Mouse (Mus musculus): ENCODE measurements at regions not wholly inside any gene's neighbourhood (a gene's known extent, or its start where the extent isn't known, plus 50 kb on each side); places are given as distances from the start of the nearest gene placed in this dataset.
"Not testable (repeated sequence)": the region's sequence is repeated elsewhere in the genome, so short reads cannot be mapped to it uniquely, and the experiment has no call there.

DNA sequence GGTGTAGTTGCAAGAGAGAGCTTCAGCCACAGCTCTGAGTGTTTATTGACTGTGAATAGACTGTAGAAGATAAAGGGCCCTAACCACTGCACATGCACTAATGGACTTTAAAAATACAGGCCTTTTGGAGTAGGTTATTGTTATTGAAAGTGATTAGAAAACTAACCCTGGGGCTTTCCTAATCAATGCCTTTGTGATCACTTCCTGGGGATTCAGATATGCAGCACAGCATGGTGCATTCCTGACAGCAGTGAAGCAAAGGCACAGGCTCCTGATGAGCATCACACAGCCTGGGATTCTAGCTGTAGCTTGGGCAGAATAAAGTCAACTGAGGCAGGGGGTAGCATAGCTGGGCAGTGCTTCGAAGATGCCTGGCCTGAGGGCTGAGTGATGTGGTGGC is 87.3 kb downstream of the Gm11077 start:
- no peak for DNase-seq

DNA sequence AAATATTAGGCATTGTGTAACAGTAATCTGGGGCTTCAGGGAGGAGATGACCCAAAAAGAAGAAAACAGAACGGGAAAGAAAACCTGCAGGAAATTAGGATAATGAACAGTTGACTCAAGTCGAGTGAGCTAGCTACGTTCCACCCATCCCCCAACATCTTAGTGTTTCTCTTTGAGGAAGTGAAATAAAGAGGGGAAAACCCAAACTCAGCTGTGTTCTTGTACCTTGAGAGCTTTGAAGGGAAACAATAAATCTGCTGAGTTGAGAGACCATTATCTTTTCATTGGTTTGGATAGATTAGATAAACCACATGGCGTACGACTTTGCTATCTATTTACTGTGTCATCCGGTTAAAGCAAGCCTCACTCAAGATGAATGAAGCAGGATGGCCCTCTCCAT is 87.7 kb downstream of the Gm11077 start:
- no peak for DNase-seq

DNA sequence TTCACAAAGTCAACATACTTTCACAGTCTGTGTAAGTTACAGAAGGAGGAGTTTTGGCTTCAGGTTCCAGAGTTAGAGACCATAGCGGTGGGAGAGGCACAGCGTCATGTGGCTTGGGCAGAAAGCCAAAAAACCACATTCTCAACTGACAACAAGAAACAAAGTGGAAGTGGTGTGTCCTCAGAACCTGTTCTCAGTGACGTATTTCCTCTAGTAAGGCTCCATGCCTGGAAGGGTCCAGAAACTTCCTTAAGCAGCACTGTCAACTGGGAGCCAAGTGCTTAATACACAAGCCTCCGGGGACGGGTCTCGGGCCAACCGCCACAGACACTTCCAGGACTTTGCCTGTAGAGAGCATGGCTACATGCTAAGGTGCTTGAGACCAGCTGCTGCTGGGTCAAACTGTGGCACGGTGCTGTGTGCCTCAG is 90.4 kb downstream of the Gm11077 start:
- peak; percentile 22 for DNase-seq

DNA sequence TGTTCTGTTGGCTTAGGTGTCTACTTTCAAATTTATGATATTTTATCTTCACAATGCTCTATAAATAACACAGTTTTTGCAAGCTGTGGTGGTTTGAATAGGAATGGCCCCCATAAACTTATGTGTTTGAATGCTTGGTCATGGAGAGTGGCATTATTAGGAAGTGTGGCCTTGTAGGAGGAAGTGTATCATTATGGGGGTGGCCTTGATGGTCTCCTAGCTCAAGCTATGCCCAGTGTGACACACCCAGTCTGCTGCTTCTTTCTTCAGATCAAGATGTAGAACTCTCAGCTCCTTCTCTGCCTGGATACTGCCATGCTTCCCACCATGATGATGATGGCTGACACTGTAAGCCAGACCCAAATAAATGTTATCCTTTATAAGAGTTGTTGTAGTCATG is 97.4 kb downstream of the Gm11077 start:
- no peak for DNase-seq

GRCm38 (mm10) chr6:140827651-140828050 is 98.6 kb downstream of the Gm11077 start:
- DNase-seq, result no peak

GRCm38 (mm10) chr6:140843292-140843991 is 114.4 kb downstream of the Gm11077 start:
- no peak for DNase-seq

GRCm38 (mm10) chr6:140847165-140847564 is 118.1 kb downstream of the Gm11077 start:
- no peak for DNase-seq

DNA sequence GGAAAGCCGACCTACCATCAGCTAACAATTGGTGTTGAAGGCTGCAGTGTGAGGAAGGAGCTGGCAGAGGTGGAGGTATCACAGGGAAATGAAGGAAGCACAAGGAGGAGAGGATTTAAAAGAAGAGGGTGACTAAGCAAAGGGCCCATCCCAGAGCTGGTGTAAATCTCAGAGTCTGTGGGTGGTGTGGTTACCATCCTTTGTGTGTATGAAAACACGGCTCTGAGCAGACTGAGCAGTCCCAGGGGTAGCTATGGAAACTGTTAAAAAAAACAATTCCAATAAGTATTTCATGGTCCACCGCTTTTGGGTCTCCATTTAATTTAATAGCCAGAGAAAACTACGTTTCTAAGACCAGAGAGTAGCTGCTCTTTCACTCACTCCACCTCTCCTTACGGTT is 123.3 kb downstream of the Gm11077 start:
- DNase-seq, result no peak

GRCm38 (mm10) chr6:140853508-140853907 is 124.4 kb downstream of the Gm11077 start:
- peak; percentile 70 for DNase-seq

- DNase-seq, result peak; percentile 15
Observed at GRCm38 (mm10) chr6:140854691-140855090, 125.6 kb downstream of the Gm11077 start.

DNA sequence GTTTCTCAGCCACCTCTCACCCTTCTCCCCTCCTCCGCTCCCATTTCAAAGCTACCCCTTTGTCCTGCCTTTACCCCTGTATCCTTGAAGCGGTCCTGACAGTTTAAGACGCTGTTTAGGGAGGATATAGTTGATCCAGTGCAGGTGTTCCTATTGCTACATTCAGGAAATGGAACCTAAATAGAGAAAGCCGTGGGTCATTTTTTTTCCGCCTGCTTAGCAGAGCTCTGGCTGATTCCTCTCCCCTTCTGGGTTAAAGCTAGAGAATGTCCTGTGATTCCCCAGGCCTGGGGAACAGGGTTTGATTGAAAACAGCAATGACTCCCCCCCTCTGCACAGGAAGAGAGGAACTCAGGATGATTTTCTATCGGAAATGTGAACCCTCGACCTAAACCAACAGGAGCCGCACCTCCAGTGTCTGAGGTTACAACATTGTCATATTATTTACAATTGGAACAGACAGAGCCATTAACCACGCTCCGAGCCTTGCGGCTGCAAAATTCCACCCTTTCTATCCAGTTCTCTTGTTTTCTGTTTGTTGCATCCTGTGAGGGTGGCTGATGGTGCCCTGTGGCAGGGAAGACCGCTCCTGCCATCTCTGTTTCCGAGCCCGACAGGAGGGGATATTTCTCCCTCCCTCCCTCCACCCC is 127.5 kb downstream of the Gm11077 start:
- DNase-seq, result no peak

DNA sequence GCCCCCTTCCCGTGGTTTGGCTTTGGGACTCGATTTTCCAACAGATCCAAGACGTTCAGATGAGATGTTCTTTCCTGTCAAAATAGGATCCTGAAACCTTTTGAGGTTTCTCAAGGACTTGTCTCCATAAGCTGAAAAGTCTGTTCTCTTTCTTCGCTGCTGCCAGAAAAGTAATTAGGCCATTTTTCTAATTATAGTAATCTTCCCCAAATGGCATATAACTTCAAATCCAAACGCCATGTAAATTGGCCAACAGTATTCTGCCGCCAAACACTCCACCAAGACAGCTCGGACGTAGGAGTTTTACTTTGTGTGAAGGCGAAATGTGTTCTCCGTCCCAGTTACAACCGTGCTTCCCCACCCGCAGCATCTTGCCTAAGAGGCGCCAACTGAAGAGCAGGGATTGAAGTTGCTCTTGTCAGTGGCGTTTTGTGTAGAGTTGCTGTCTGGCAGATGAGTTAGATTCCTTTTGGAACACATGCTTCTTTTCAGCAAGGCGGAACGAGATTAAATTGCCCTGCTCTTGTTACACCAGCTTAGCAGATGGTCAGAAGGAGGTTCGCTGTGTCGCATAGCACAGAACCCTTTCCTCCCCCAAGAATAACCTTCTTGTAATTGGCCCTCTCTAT is 128.1 kb downstream of the Gm11077 start:
- no peak for DNase-seq

DNA sequence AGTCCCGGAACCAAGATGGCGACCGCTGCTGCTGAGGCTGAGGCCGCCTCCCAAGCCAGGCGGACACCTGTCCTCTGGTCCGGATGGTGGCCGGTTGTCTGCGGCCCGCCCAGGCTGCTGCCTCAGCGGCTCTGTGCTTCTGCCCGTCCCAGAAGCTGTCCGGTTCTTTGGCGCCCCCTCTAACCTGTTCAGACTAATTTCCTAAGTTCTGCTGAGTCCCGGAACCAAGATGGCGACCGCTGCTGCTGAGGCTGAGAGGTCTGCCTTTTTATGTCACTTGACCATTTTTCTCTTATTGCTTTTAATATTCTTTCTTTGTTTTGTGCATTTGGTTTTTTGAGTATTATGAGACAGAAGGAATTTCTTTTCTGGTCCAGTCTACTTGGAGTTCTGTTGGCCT is 140.4 kb downstream of the Gm11077 start:
- not testable (repeated sequence) for DNase-seq

- no peak for DNase-seq
Observed at GRCm38 (mm10) chr6:140874831-140875230, 145.7 kb downstream of the Gm11077 start.

DNA sequence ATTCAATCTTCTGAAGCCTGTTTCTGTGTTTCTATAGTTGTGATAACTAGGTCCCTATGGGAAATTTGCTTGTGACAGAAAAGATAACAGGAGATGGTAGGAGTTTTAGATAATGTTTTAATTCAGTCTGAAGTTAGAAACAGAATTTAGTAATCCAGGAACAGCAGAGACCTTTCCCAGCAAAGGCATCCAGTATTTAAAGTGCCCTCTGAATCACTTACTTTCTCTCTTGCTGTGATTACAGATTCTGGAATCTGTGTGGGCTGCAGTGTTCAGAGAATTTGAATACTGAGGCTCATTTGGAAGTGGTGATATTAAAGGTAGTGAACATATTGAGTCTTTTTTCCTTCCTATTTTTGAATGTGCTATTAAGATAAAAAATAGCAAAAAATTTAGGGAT is 154.6 kb downstream of the Gm11077 start:
- no peak for DNase-seq

DNA sequence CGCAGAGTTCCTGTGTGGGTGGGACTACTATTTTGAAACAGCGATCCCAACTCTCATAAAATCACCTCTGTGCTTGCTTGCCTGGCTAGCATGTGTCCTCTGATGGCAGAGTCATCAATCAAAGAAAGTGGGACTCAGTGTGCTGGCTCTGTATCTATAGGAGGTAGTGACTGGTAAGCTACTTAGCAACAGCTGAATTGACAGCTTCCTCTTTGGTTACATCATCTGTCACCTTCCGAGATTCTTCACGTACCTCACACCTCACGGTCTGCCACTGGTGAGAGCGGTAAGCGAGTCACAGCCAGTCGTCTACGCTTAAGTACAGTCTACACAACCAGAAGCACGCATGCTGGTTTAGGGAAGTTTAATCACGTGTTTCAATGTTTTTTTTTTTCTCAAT is 159.5 kb downstream of the Gm11077 start:
- DNase-seq, result no peak

- no peak for DNase-seq
Observed at GRCm38 (mm10) chr6:140890060-140890459, 161.0 kb downstream of the Gm11077 start.

DNA sequence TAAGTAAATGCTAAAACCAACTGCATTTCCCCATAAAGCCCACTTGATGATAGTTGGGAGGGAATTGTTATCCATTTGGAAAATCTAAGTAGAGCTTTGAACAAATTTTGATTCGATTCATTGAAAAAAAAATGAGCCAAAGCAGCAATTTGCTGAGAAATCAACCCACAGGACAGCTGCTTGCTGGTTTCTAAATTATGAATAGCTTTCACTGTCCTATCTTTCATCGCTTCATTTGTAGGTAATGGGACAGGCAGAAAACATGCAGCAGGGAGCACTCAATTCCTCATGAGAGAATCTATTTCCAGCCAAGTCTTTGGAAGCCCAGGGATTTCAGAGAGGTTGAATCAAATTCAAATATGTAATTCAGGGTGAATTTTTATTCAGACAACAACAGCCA is 161.5 kb downstream of the Gm11077 start:
- DNase-seq, result no peak

- DNase-seq, result no peak
Observed at GRCm38 (mm10) chr6:140894467-140894866, 165.4 kb downstream of the Gm11077 start.

GRCm38 (mm10) chr6:140895441-140895840 is 166.4 kb downstream of the Gm11077 start:
- no peak for DNase-seq

- DNase-seq, result peak; percentile 7
Observed at GRCm38 (mm10) chr6:140897111-140897510, 168.0 kb downstream of the Gm11077 start.

GRCm38 (mm10) chr6:140924319-140924981 is 195.4 kb downstream of the Gm11077 start:
- DNase-seq, result peak; percentile 68

GRCm38 (mm10) chr6:140927616-140928015 is 198.5 kb downstream of the Gm11077 start:
- DNase-seq, result no peak
